Mouse (Mus musculus) limb, embryonic 13.5 days (tissue): Measurements from ENCODE around the gene Sh3pxd2a. TPM values are rescaled to one million over a fixed set of nuclear protein-coding genes. Genes with fewer than 3 reads are reported as not detected.

Experiments
- ATAC-seq: fragments of 200-750 bp; cut with Nextera tagmentation; 2 replicates; pipeline ENCODE4 v1.8.0; 2017; ENCODE audit warnings: low read depth, moderate number of reproducible peaks, moderate TSS enrichment; ENCODE audit not compliant: low FRiP score
- H3K27ac ChIP-seq: fragments of 300-500 bp; sonication (generic); 2 replicates; pipeline ENCODE4 v1.5.1; 2015; ENCODE audit warnings: inconsistent platforms, mild to moderate bottlenecking, moderate library complexity
- H3K27me3 ChIP-seq: fragments of 300-500 bp; sonication (generic); 2 replicates; pipeline ENCODE4 v1.6.1; 2015; ENCODE audit warnings: mild to moderate bottlenecking, inconsistent platforms
- H3K36me3 ChIP-seq: fragments of 300-500 bp; sonication (generic); 2 replicates; pipeline ENCODE4 v1.6.1; 2015; ENCODE audit warnings: inconsistent platforms, mild to moderate bottlenecking, moderate library complexity
- H3K4me1 ChIP-seq: fragments of 300-500 bp; sonication (generic); 2 replicates; pipeline ENCODE4 v1.6.1; 2015; ENCODE audit warnings: inconsistent platforms
- H3K4me2 ChIP-seq: fragments of 300-500 bp; sonication (generic); replicated peaks from 2 replicates; pipeline ENCODE4 v1.6.1; 2015; ENCODE audit warnings: inconsistent platforms, mild to moderate bottlenecking, moderate library complexity
- H3K4me3 ChIP-seq: fragments of 300-500 bp; sonication (generic); 2 replicates; pipeline ENCODE4 v1.5.1; 2015; ENCODE audit warnings: moderate library complexity, mild to moderate bottlenecking, inconsistent platforms
- H3K9ac ChIP-seq: fragments of 300-500 bp; sonication (generic); 2 replicates; pipeline ENCODE4 v1.6.1; 2015; ENCODE audit warnings: mild to moderate bottlenecking, inconsistent platforms
- H3K9me3 ChIP-seq: fragments of 300-500 bp; sonication (generic); 2 replicates; pipeline ENCODE4 v1.6.1; 2016; ENCODE audit warnings: inconsistent platforms
- WGBS: fragments of 180-500 bp; shearing (Covaris S2); methylation state at CpG from one replicate; pipeline ENCODE4 v1.1.7; 2015; 5-methylcytosine and 5-hydroxymethylcytosine counted together
- polyA plus RNA-seq: library from polyadenylated mRNA; unstranded; fragments of >200 nt; fragmentation: Nextera tagmentation; extraction: Ambion mirVana; gene quantifications from 2 replicates; pipeline ENCODE4 v1.2.1, GENCODE M21; 2015

The Sh3pxd2a gene
- polyA plus RNA-seq, 1 experiment from 2014 or later, result 10.1 TPM

GRCm38 (mm10) chr19:47374916-47375573 is 89.2 kb downstream of the Sh3pxd2a start:
- H3K4me3 ChIP-seq, result no peak overlapping the region
- no peaks in the 10 kb centered on the region for H3K36me3 ChIP-seq
- no peaks in the 10 kb centered on the region for H3K27me3 ChIP-seq
- H3K4me1 ChIP-seq, result peaks cover 19% of the 10 kb centered on the region
- ATAC-seq, result no peak
- no peak overlapping the region for H3K27ac ChIP-seq
- no peak overlapping the region for H3K4me2 ChIP-seq
- H3K9me3 ChIP-seq, result peaks cover 5% of the 10 kb centered on the region; the same call in 1 of the 2 replicates
- H3K9ac ChIP-seq, result no peak overlapping the region
- WGBS, result 88% methylated on average over 8 of the region's 8 CpGs

DNA sequence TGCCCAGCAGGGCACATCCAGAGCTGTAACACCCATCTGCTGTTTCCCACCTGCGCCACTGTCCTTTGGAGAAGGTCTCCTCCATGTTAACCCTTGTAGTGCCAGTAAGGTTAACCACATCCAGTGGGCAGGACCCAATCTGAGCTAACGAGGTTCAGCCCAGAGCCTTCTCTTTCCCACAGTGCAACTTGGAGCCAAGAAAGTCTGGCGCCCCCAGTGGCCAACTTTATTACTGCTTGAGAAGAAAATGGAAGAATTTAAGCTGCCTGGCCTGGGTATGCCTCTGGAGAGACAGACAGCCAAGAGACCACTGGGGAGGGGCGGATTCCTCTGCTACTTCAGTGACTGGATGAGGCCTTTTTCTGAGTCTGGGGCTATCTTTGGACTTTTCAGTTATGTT is 89.8 kb downstream of the Sh3pxd2a start:
- no peak for ATAC-seq
- H3K36me3 ChIP-seq, result no peaks in the 10 kb centered on the region
- no peak overlapping the region for H3K4me3 ChIP-seq
- H3K4me2 ChIP-seq, result no peak overlapping the region
- H3K4me1 ChIP-seq, result peaks cover 25% of the 10 kb centered on the region
- WGBS, result 41% methylated on average over 4 of the region's 4 CpGs
- peaks cover 5% of the 10 kb centered on the region; the same call in 1 of the 2 replicates for H3K9me3 ChIP-seq
- H3K27ac ChIP-seq, result no peak overlapping the region
- H3K27me3 ChIP-seq, result no peaks in the 10 kb centered on the region
- H3K9ac ChIP-seq, result no peak overlapping the region

GRCm38 (mm10) chr19:47372044-47372443 is 92.2 kb downstream of the Sh3pxd2a start:
- WGBS, result 54% methylated on average over 5 of the region's 5 CpGs
- Histone ChIP-seq H3K9me3 (peaks cover 5% of the 10 kb centered on the region; the same call in 1 of the 2 replicates), H3K27me3 (no peaks in the 10 kb centered on the region), H3K4me1 (peaks cover 40% of the 10 kb centered on the region), H3K36me3 (no peaks in the 10 kb centered on the region), H3K27ac (no peak overlapping the region), H3K4me3 (no peak overlapping the region), H3K4me2 (no peak overlapping the region), H3K9ac (no peak overlapping the region)
- ATAC-seq, result no peak

GRCm38 (mm10) chr19:47371521-47371920 is 92.7 kb downstream of the Sh3pxd2a start:
- Histone ChIP-seq H3K27me3 (no peaks in the 10 kb centered on the region), H3K4me3 (no peak overlapping the region), H3K36me3 (no peaks in the 10 kb centered on the region), H3K9me3 (peaks cover 5% of the 10 kb centered on the region; the same call in 1 of the 2 replicates), H3K4me1 (peaks cover 37% of the 10 kb centered on the region), H3K27ac (no peak overlapping the region), H3K4me2 (no peak overlapping the region), H3K9ac (no peak overlapping the region)
- WGBS, result 81% methylated on average over 11 of the region's 11 CpGs
- ATAC-seq, result no peak

GRCm38 (mm10) chr19:47369008-47369407 is 95.2 kb downstream of the Sh3pxd2a start:
- no peak for ATAC-seq
- no peak overlapping the region for H3K4me3 ChIP-seq
- no peak overlapping the region for H3K9ac ChIP-seq
- H3K9me3 ChIP-seq, result peaks cover 5% of the 10 kb centered on the region; the same call in 1 of the 2 replicates
- 68% methylated on average over 3 of the region's 3 CpGs for WGBS
- peaks cover 27% of the 10 kb centered on the region for H3K4me1 ChIP-seq
- H3K4me2 ChIP-seq, result no peak overlapping the region
- H3K27ac ChIP-seq, result no peak overlapping the region
- no peaks in the 10 kb centered on the region for H3K36me3 ChIP-seq
- no peaks in the 10 kb centered on the region for H3K27me3 ChIP-seq

GRCm38 (mm10) chr19:47367271-47367879 is 96.8 kb downstream of the Sh3pxd2a start:
- H3K9ac ChIP-seq, result no peak overlapping the region
- no peak overlapping the region for H3K4me2 ChIP-seq
- H3K27me3 ChIP-seq, result no peaks in the 10 kb centered on the region
- WGBS, result 85% methylated on average over 12 of the region's 12 CpGs
- H3K36me3 ChIP-seq, result peaks cover 13% of the 10 kb centered on the region; the same call in 1 of the 2 replicates
- H3K27ac ChIP-seq, result no peak overlapping the region
- H3K4me1 ChIP-seq, result peaks cover 26% of the 10 kb centered on the region
- no peak overlapping the region for H3K4me3 ChIP-seq
- no peak for ATAC-seq
- peaks cover 5% of the 10 kb centered on the region; the same call in 1 of the 2 replicates for H3K9me3 ChIP-seq

DNA sequence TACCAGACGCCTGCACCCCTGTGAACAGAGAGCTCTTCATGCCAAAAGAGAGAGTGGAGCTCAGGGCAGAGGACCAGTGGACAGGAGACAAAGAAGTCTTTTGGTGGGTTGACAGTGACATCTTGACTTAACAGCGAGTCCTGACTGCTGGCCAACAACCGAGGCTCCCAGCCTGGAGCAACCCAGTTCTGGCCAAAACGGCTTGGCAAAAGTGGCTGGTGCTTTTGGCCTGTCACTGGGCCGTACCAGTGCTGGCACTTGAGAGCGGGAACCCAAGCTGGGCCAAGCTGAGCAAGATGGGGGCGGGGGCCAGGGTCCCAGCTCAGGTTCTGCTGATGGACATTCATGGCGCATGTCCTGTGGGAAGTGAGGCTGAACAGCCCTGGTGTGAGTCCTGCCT is 97.6 kb downstream of the Sh3pxd2a start:
- Histone ChIP-seq H3K4me2 (no peak overlapping the region), H3K4me3 (no peak overlapping the region), H3K9me3 (peaks cover 5% of the 10 kb centered on the region; the same call in 1 of the 2 replicates), H3K9ac (no peak overlapping the region), H3K27me3 (no peaks in the 10 kb centered on the region), H3K36me3 (peaks cover 17% of the 10 kb centered on the region), H3K27ac (no peak overlapping the region; the same call in 1 of the 2 replicates), H3K4me1 (peaks cover 24% of the 10 kb centered on the region)
- no peak for ATAC-seq
- WGBS, result 93% methylated on average over 8 of the region's 8 CpGs

GRCm38 (mm10) chr19:47363086-47363668 is 101.0 kb downstream of the Sh3pxd2a start:
- peaks cover 19% of the 10 kb centered on the region for H3K4me1 ChIP-seq
- H3K9ac ChIP-seq, result no peak overlapping the region
- WGBS, result 58% methylated on average over 9 of the region's 9 CpGs
- ATAC-seq, result no peak
- no peak overlapping the region for H3K27ac ChIP-seq
- no peaks in the 10 kb centered on the region for H3K27me3 ChIP-seq
- no peak overlapping the region for H3K4me3 ChIP-seq
- H3K9me3 ChIP-seq, result no peaks in the 10 kb centered on the region
- H3K36me3 ChIP-seq, result peaks cover 17% of the 10 kb centered on the region
- no peak overlapping the region for H3K4me2 ChIP-seq

DNA sequence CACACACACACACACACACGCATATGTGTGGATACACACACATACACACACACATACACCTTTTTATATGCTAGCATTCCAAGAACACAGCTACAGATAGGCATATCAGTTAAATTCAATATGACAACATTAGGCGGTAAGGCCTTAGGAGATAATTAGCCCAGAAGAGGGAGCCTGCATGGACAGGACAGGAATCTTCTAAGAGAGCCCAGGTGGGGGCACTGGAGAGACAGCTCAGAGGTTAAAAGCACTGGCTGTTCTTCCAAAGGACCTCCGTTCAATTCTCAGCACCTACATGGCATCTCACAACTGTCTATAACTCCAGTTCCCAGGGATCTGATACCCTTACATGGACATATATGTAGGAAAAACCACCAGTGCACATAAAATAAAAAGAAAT is 103.3 kb downstream of the Sh3pxd2a start:
- no peak for ATAC-seq

GRCm38 (mm10) chr19:47360017-47360416 is 104.2 kb downstream of the Sh3pxd2a start:
- Histone ChIP-seq H3K4me1 (peaks cover 10% of the 10 kb centered on the region), H3K9me3 (no peaks in the 10 kb centered on the region), H3K27ac (peak overlapping the region; percentile 65; the same call in 1 of the 2 replicates), H3K36me3 (peaks cover 17% of the 10 kb centered on the region), H3K27me3 (no peaks in the 10 kb centered on the region), H3K9ac (no peak overlapping the region), H3K4me3 (no peak overlapping the region), H3K4me2 (peak overlapping the region; percentile 51)
- 85% methylated on average over 16 of the region's 16 CpGs for WGBS
- no peak for ATAC-seq

More for the DNA sequence above, 103.3 kb downstream of the Sh3pxd2a start:
- peaks cover 17% of the 10 kb centered on the region for H3K36me3 ChIP-seq
- H3K4me1 ChIP-seq, result peaks cover 10% of the 10 kb centered on the region
- no peaks in the 10 kb centered on the region for H3K9me3 ChIP-seq
- H3K27me3 ChIP-seq, result no peaks in the 10 kb centered on the region
- WGBS, result 80% methylated on average over 3 of the region's 3 CpGs
- no peak overlapping the region for H3K9ac ChIP-seq
- H3K4me3 ChIP-seq, result no peak overlapping the region
- no peak overlapping the region for H3K4me2 ChIP-seq
- H3K27ac ChIP-seq, result no peak overlapping the region

DNA sequence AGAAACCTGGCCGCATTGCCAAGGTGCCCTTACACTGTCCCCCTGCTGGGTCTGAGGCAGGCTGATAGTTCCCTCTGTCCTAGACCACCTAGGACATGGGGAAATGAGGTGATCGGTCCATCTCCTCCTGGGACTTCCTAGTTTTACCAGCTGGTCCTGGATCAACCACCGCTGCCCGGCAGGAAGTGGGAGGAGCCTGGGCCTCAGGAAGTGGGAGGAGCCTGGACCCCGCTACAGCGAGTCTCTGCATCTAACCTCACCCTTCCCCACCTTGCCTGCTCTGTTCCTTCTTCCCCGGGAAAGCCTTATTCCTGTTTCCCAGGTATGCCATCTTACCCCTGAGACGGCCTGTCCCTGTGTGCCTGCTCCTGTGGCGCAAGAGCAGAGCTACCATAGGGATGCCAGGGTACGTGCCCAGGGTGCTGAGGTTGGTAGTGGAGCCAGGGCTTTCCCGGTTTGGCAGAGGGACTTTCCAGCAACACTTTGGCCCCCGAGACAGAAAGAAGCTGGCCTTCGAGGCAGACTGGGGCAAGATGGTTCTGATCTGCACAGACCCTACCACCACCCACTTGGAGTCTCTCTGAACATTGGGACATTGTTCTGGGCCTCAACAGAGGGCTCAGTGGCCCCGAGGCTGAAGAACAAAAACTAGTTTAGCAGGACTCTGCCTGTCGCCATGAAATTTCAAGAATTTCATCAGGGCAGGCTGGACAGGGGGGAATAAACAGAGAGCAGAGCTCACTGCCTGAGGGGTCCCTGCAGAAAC is 104.9 kb downstream of the Sh3pxd2a start:
- H3K36me3 ChIP-seq, result peaks cover 18% of the 10 kb centered on the region
- no peak for ATAC-seq
- H3K27ac ChIP-seq, result peak overlapping the region; percentile 65; the same call in 1 of the 2 replicates
- no peaks in the 10 kb centered on the region for H3K9me3 ChIP-seq
- H3K27me3 ChIP-seq, result no peaks in the 10 kb centered on the region
- peaks cover 10% of the 10 kb centered on the region for H3K4me1 ChIP-seq
- peak overlapping the region; percentile 20 for H3K4me3 ChIP-seq
- H3K9ac ChIP-seq, result peak overlapping the region; percentile 43; the same call in 1 of the 2 replicates
- H3K4me2 ChIP-seq, result peak overlapping the region; percentile 51
- WGBS, result 46% methylated on average over 15 of the region's 15 CpGs
